Mouse (Mus musculus) ES-E14 (cell line): ENCODE data around the gene Commd3. TPM values are rescaled to one million over a fixed set of nuclear protein-coding genes. Genes with fewer than 3 reads are reported as not detected.

Experiments used
- DNase-seq: peaks from one replicate; pipeline ENCODE4 v3.0.0-alpha.2; 2013; ENCODE audit warnings: low read depth, low spot score
- H3K27ac ChIP-seq: 2 replicates; pipeline ENCODE4 v1.5.1; 2012; ENCODE audit warnings: low read depth, mild to moderate bottlenecking, low read length, moderate library complexity, mixed read lengths; ENCODE audit not compliant: poor library complexity, insufficient read depth, severe bottlenecking
- H3K36me3 ChIP-seq: 2 replicates; pipeline ENCODE4 v1.6.1; 2012; ENCODE audit warnings: mild to moderate bottlenecking, low read length, moderate library complexity, mixed read lengths; ENCODE audit not compliant: control insufficient read depth, poor library complexity, insufficient read depth, severe bottlenecking
- H3K4me1 ChIP-seq, 2 experiments: fragments of 150-350 bp in 1 of 2; sonication (generic) in 1 of 2; 2 replicates each; pipeline ENCODE4 v1.6.1; 2012; ENCODE audit warnings: low read length in 2 of 2, mild to moderate bottlenecking in 1 of 2, mixed read lengths in 1 of 2; ENCODE audit not compliant: control insufficient read depth in 2 of 2, insufficient read depth in 2 of 2, poor library complexity in 1 of 2
- H3K4me3 ChIP-seq, 2 experiments: fragments of 150-350 bp in 1 of 2; sonication (generic) in 1 of 2; 2 replicates each; pipeline ENCODE4 v1.5.1; 2012; ENCODE audit warnings: low read length in 2 of 2, low read depth in 1 of 2, mild to moderate bottlenecking in 1 of 2, mixed read lengths in 1 of 2; ENCODE audit not compliant: insufficient read depth in 1 of 2, poor library complexity in 1 of 2, severe bottlenecking in 1 of 2
- H3K9ac ChIP-seq: 2 replicates; pipeline ENCODE4 v1.6.1; 2012; ENCODE audit warnings: low read depth, mild to moderate bottlenecking, low read length, mixed read lengths; ENCODE audit not compliant: poor library complexity, insufficient read depth, severe bottlenecking
- H3K9me3 ChIP-seq: fragments of 150-350 bp; sonication (generic); 2 replicates; pipeline ENCODE4 v1.6.1; 2012; ENCODE audit warnings: low read depth, mild to moderate bottlenecking, low read length; ENCODE audit not compliant: control insufficient read depth, insufficient read depth
- CHD2 ChIP-seq: IDR thresholded peaks from 2 replicates; pipeline ENCODE4 v1.6.1; 2014; ENCODE audit warnings: mild to moderate bottlenecking, low read depth, low read length, inconsistent platforms
- HCFC1 ChIP-seq: IDR thresholded peaks from 2 replicates; pipeline ENCODE4 v1.6.1; 2012; ENCODE audit warnings: low read length, inconsistent platforms, borderline replicate concordance; ENCODE audit not compliant: insufficient read depth
- MAFK ChIP-seq: IDR thresholded peaks from 2 replicates; pipeline ENCODE4 v1.6.1; 2014; ENCODE audit warnings: mild to moderate bottlenecking, low read depth, low read length, inconsistent platforms; ENCODE audit not compliant: insufficient read depth
- ZC3H11A ChIP-seq: IDR thresholded peaks from 2 replicates; pipeline ENCODE4 v1.6.1; 2012; ENCODE audit warnings: low read depth, mild to moderate bottlenecking, inconsistent platforms, low read length, borderline replicate concordance
- ZNF384 ChIP-seq: IDR thresholded peaks from 2 replicates; pipeline ENCODE4 v1.6.1; 2012; ENCODE audit warnings: low read depth, low read length, inconsistent platforms
- in situ Hi-C, 2 experiments: fragments of 600-800 bp; cut with MboI; formaldehyde crosslinking; loops; one replicate each; pipeline ENCODE4 v1.15.1; 2025; ENCODE audit warnings: low sequenced_read_pairs in 2 of 2, inconsistent platforms in 1 of 2; ENCODE audit not compliant: unreplicated experiment in 2 of 2
- total RNA-seq: library from RNA; depleted of rRNA; stranded (reverse); fragments of 300-350 nt; gene quantifications from 2 replicates; pipeline ENCODE4 v1.2.3, GENCODE M21; 2012; rRNA removed

Commd3 gene
- total RNA-seq, 1 experiment: 35.9 TPM

- TF ChIP-seq HCFC1: no peak
- TF ChIP-seq MAFK: no peak
- TF ChIP-seq CHD2: no peak
- TF ChIP-seq ZNF384: no peak
- no peak for TF ChIP-seq ZC3H11A
- H3K36me3 ChIP-seq: no peaks in the 10 kb centered on the region
- in situ Hi-C loops: no loop called here
- DNase-seq: no peak
- H3K27ac ChIP-seq: no peak overlapping the region
- H3K4me1 ChIP-seq: no peaks in the 10 kb centered on the region
- H3K4me3 ChIP-seq: no peak overlapping the region
- no peak overlapping the region for H3K9ac ChIP-seq
- H3K9me3 ChIP-seq: no peaks in the 10 kb centered on the region
These were observed 50.1 kb downstream of the Commd3 start for GRCm38 (mm10) chr2:18722208-18722830.

- no peaks in the 10 kb centered on the region for H3K9me3 ChIP-seq
- TF ChIP-seq ZNF384 (no peak), HCFC1 (no peak), MAFK (no peak)
- H3K4me3 ChIP-seq: no peak overlapping the region
- H3K4me1 ChIP-seq: no peaks in the 10 kb centered on the region
- in situ Hi-C loops: no loop called here
- DNase-seq: no peak
- H3K36me3 ChIP-seq: no peaks in the 10 kb centered on the region
- H3K9ac ChIP-seq: no peak overlapping the region
- H3K27ac ChIP-seq: no peak overlapping the region
These were observed 52.3 kb downstream of the Commd3 start for GRCm38 (mm10) chr2:18724462-18724861.

Other genes with a start within 250 kb of the Commd3 start
- gene Bmi1, start 4.6 kb downstream of the Commd3 start, total RNA-seq: 9.8 and 13.6 TPM in 2 replicates
- gene Spag6, start 21.6 kb downstream of the Commd3 start, total RNA-seq: not detected in 2 replicates